Mouse (Mus musculus) CH12.LX (cell line): ENCODE data around the gene Rtn3. TPM values are rescaled to one million over a fixed set of nuclear protein-coding genes. Genes with fewer than 3 reads are reported as not detected.
A peak's percentile ranks its signal among the peaks of the same experiment; 100 is the strongest.

ENCODE experiments used
- DNase-seq: peaks from one replicate; pipeline ENCODE4 v3.0.0-alpha.2; 2013; ENCODE audit errors: extremely low read depth
- H3K27ac ChIP-seq: 2 replicates; pipeline ENCODE4 v1.5.1; 2012; ENCODE audit warnings: low read depth, mild to moderate bottlenecking, control low read depth, moderate library complexity; ENCODE audit not compliant: insufficient read depth
- H3K27me3 ChIP-seq: replicated peaks from 2 replicates; pipeline ENCODE3; 2012; ENCODE audit warnings: inconsistent platforms
- H3K36me3 ChIP-seq, 2 experiments: replicated peaks in 1 of 2; 2 replicates each; pipeline versions ENCODE3 to v1.6.1; 2012; ENCODE audit warnings: inconsistent platforms in 1 of 2, low read length in 1 of 2, mild to moderate bottlenecking in 1 of 2, mixed read lengths in 1 of 2, moderate library complexity in 1 of 2; ENCODE audit not compliant: control insufficient read depth in 1 of 2, insufficient read depth in 1 of 2
- H3K4me1 ChIP-seq, 2 experiments: 2 replicates each; pipeline ENCODE4 v1.6.1; 2012; ENCODE audit warnings: inconsistent platforms in 1 of 2, moderate library complexity in 1 of 2; ENCODE audit not compliant: insufficient read depth in 2 of 2, control insufficient read depth in 1 of 2
- H3K4me2 ChIP-seq: 2 replicates; pipeline ENCODE4 v1.6.1; 2012; ENCODE audit warnings: low read depth, mild to moderate bottlenecking, control low read depth; ENCODE audit not compliant: poor library complexity, insufficient read depth, severe bottlenecking
- H3K4me3 ChIP-seq, 3 experiments: fragments of 150-350 bp in 1 of 3; sonication (generic) in 1 of 3; replicated peaks in 1 of 3; 2 replicates each; pipeline versions ENCODE3 to v1.5.1; 2011 to 2012; ENCODE audit warnings: low read depth in 2 of 3, low read length in 2 of 3, mild to moderate bottlenecking in 2 of 3, moderate library complexity in 2 of 3, control low read depth in 1 of 3, improper control_type of control experiment in 1 of 3, inconsistent platforms in 1 of 3, mixed read lengths in 1 of 3; ENCODE audit not compliant: poor library complexity in 1 of 3
- H3K79me2 ChIP-seq: replicated peaks from 2 replicates; pipeline ENCODE4 v1.6.1; 2012; ENCODE audit warnings: mild to moderate bottlenecking, moderate library complexity; ENCODE audit not compliant: control insufficient read depth, poor library complexity, insufficient read depth, severe bottlenecking; ENCODE audit errors: extremely low read depth
- H3K9ac ChIP-seq: 2 replicates; pipeline ENCODE4 v1.6.1; 2012; ENCODE audit warnings: low read depth, mild to moderate bottlenecking, control low read depth, moderate library complexity; ENCODE audit not compliant: insufficient read depth
- H3K9me3 ChIP-seq: replicated peaks from 2 replicates; pipeline ENCODE3; 2012; ENCODE audit warnings: low read length, inconsistent platforms, mixed read lengths
- CHD1 ChIP-seq: IDR thresholded peaks from 2 replicates; pipeline ENCODE4 v1.6.1; 2012; ENCODE audit warnings: low read depth, low read length, improper control_type of control experiment, inconsistent platforms
- CHD2 ChIP-seq: IDR thresholded peaks from 2 replicates; pipeline ENCODE4 v1.6.1; 2011; ENCODE audit warnings: low read length, improper control_type of control experiment
- CTCF ChIP-seq, 2 experiments: IDR thresholded peaks in 1 of 2; conservative IDR thresholded peaks in 1 of 2; 2 replicates each; pipeline ENCODE4 v1.5.1; 2011 to 2012; ENCODE audit warnings: low read depth in 2 of 2, low read length in 2 of 2, improper control_type of control experiment in 1 of 2, inconsistent platforms in 1 of 2, mild to moderate bottlenecking in 1 of 2, moderate library complexity in 1 of 2
- E2F4 ChIP-seq: IDR thresholded peaks from 2 replicates; pipeline ENCODE4 v1.6.1; 2011; ENCODE audit warnings: low read depth, low read length, improper control_type of control experiment; ENCODE audit not compliant: insufficient replicate concordance
- ELF1 ChIP-seq: IDR thresholded peaks from 2 replicates; pipeline ENCODE4 v1.6.1; 2014; ENCODE audit warnings: low read depth, mild to moderate bottlenecking, inconsistent platforms, low read length, improper control_type of control experiment
- HCFC1 ChIP-seq: IDR thresholded peaks from 2 replicates; pipeline ENCODE4 v1.6.1; 2012; ENCODE audit warnings: low read depth, mild to moderate bottlenecking, inconsistent platforms, low read length, improper control_type of control experiment
- IRF4 ChIP-seq: IDR thresholded peaks from 2 replicates; pipeline ENCODE4 v1.6.1; 2014; ENCODE audit warnings: low read depth, mild to moderate bottlenecking, inconsistent platforms, low read length, improper control_type of control experiment
- JUND ChIP-seq: conservative IDR thresholded peaks from 2 replicates; pipeline ENCODE4 v1.6.1; 2011; ENCODE audit warnings: low read depth, low read length, improper control_type of control experiment
- MAFK ChIP-seq: IDR thresholded peaks from 2 replicates; pipeline ENCODE4 v1.6.1; 2011; ENCODE audit warnings: low read length, improper control_type of control experiment; ENCODE audit not compliant: insufficient replicate concordance
- MAX ChIP-seq: IDR thresholded peaks from 2 replicates; pipeline ENCODE4 v1.6.1; 2011; ENCODE audit warnings: low read length, improper control_type of control experiment
- MAZ ChIP-seq: IDR thresholded peaks from 2 replicates; pipeline ENCODE4 v1.6.1; 2012; ENCODE audit warnings: low read depth, mild to moderate bottlenecking, inconsistent platforms, low read length, improper control_type of control experiment, moderate library complexity
- MEF2A ChIP-seq: IDR thresholded peaks from 2 replicates; pipeline ENCODE4 v1.6.1; 2014; ENCODE audit warnings: low read depth, mild to moderate bottlenecking, inconsistent platforms, low read length, improper control_type of control experiment, borderline replicate concordance
- MXI1 ChIP-seq: IDR thresholded peaks from 2 replicates; pipeline ENCODE4 v1.6.1; 2011; ENCODE audit warnings: mild to moderate bottlenecking, low read depth, low read length, improper control_type of control experiment
- MYC ChIP-seq: IDR thresholded peaks from 2 replicates; pipeline ENCODE4 v1.6.1; 2011; ENCODE audit warnings: low read depth, mild to moderate bottlenecking, improper control_type of control experiment, low read length
- NELFE ChIP-seq: IDR thresholded peaks from 2 replicates; pipeline ENCODE4 v1.6.1; 2011; ENCODE audit warnings: low read depth, low read length, improper control_type of control experiment
- RAD21 ChIP-seq: IDR thresholded peaks from 2 replicates; pipeline ENCODE4 v1.6.1; 2011; ENCODE audit warnings: low read depth, mild to moderate bottlenecking, low read length, improper control_type of control experiment, moderate library complexity
- RCOR1 ChIP-seq: conservative IDR thresholded peaks from 2 replicates; pipeline ENCODE4 v1.6.1; 2012; ENCODE audit warnings: low read depth, mild to moderate bottlenecking, inconsistent platforms, low read length, improper control_type of control experiment
- SIN3A ChIP-seq: IDR thresholded peaks from 2 replicates; pipeline ENCODE4 v1.6.1; 2012; ENCODE audit warnings: low read length, improper control_type of control experiment, inconsistent platforms
- TBP ChIP-seq: conservative IDR thresholded peaks from 2 replicates; pipeline ENCODE4 v1.6.1; 2011; ENCODE audit warnings: low read depth, low read length, improper control_type of control experiment
- TCF12 ChIP-seq: IDR thresholded peaks from 2 replicates; pipeline ENCODE4 v1.6.1; 2014; ENCODE audit warnings: low read depth, mild to moderate bottlenecking, inconsistent platforms, low read length, improper control_type of control experiment
- UBTF ChIP-seq: IDR thresholded peaks from 2 replicates; pipeline ENCODE4 v1.6.1; 2012; ENCODE audit warnings: low read depth, mild to moderate bottlenecking, inconsistent platforms, low read length, improper control_type of control experiment, moderate library complexity
- USF2 ChIP-seq: conservative IDR thresholded peaks from 2 replicates; pipeline ENCODE4 v1.6.1; 2011; ENCODE audit warnings: low read depth, low read length, improper control_type of control experiment
- ZKSCAN1 ChIP-seq: IDR thresholded peaks from 2 replicates; pipeline ENCODE4 v1.6.1; 2012; ENCODE audit warnings: low read depth, inconsistent platforms, low read length, improper control_type of control experiment, borderline replicate concordance
- ZMIZ1 ChIP-seq: IDR thresholded peaks from 2 replicates; pipeline ENCODE4 v1.6.1; 2012; ENCODE audit warnings: low read depth, mild to moderate bottlenecking, inconsistent platforms, low read length, improper control_type of control experiment
- ZNF384 ChIP-seq: IDR thresholded peaks from 2 replicates; pipeline ENCODE4 v1.6.1; 2012; ENCODE audit warnings: low read depth, low read length, improper control_type of control experiment, inconsistent platforms
- dilution Hi-C: fragments of 300-500 bp; cut with MboI; formaldehyde crosslinking; loops from 2 replicates; pipeline ENCODE4 v1.14.3; 2020; ENCODE audit warnings: low sequenced_read_pairs; ENCODE audit not compliant: extremely low pct_unique_long_range_greater_than_20kb, extremely low pct_ligation_motif_present
- in situ Hi-C: fragments of 300-500 bp; cut with MboI; formaldehyde crosslinking; loops from 3 replicates; pipeline ENCODE4 v1.14.3; 2019; ENCODE audit warnings: low sequenced_read_pairs, low pct_ligation_motif_present, low pct_unique_long_range_greater_than_20kb, mixed read lengths
- polyA plus RNA-seq: library from polyadenylated mRNA; unstranded; fragments of >175 nt; gene quantifications from 2 replicates; pipeline ENCODE4 v1.2.1, GENCODE M21; 2012; ENCODE audit warnings: low read depth; ENCODE audit not compliant: insufficient read length
- total RNA-seq, 2 experiments: library from RNA; depleted of rRNA; stranded (reverse); fragments of 300-350 nt in 1 of 2; fragments of >200 nt in 1 of 2; gene quantifications; 2 replicates each; pipeline ENCODE4 v1.2.3; 2012 to 2014

The Rtn3 gene
- total and polyA plus RNA-seq, 3 experiments: 32.7 to 102 (median 39.1) TPM

DNA sequence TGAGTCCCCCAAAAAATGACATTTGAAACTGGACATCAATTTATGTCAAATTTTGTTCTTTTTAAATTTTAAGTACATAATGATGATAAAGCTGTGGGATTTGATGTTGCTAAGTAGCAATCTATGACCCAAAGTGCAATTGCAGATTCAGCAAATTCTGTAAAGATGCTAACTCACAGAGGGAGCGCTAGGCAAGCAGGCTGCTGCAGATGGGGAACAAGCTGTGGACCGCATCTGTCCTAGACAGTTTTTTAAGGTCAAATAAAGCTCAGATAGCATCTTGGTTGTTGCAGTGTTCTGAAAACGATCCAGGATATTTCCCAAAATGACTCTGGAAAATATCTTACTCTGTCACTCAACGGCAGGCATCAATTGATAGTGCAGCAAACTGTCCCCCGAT lies 995 bp upstream of the Rtn3 start:
- peaks cover 32% of the 10 kb centered on the region for H3K79me2 ChIP-seq
- no peak overlapping the region for H3K27ac ChIP-seq
- DNase-seq: no peak
- H3K4me2 ChIP-seq: peak overlapping the region; percentile 77; the same call in 1 of the 2 replicates
- peak overlapping the region; percentile 64; the same call in 1 of the 2 replicates for H3K9ac ChIP-seq
- in situ Hi-C loops (no loop called here), dilution Hi-C loops (no loop called here)
- H3K27me3 ChIP-seq: no peaks in the 10 kb centered on the region
- no peaks in the 10 kb centered on the region for H3K9me3 ChIP-seq
- TF ChIP-seq IRF4 (no peak), CHD1 (peak; percentile 9; the same call in 1 of the 2 replicates), MAFK (peak; percentile 80)
- H3K36me3 ChIP-seq: peaks cover 0 to 6% of the 10 kb centered on the region in 2 experiments
- H3K4me1 ChIP-seq: peaks cover 4 to 48% of the 10 kb centered on the region in 2 experiments
- H3K4me3 ChIP-seq: peak overlapping the region in 2 of 3 experiments; percentile 37 to 46

DNA sequence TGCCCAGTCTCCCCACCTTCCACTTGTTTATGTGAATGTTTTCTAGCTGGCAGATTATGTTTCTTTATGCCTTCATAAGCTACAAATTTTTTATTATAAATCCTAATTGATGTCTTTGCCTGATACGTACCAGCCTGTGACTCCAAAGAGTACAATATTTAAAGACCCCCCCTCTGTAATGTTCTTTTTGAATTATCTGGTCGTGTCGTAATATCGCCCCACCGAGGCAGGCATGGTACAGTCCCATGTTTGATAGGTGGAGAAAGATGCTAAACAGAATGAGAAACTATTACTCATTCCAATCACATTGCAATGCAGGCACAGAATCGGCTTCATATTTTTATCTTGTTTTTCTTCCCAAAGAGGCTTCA lies 416 bp upstream of the Rtn3 start:
- Histone ChIP-seq H3K27me3 (no peaks in the 10 kb centered on the region), H3K36me3 (peaks cover 0 to 9% of the 10 kb centered on the region in 2 experiments), H3K9me3 (no peaks in the 10 kb centered on the region), H3K79me2 (peaks cover 35% of the 10 kb centered on the region), H3K27ac (no peak overlapping the region), H3K4me3 (peak overlapping the region in 2 of 3 experiments; percentile 37 to 46), H3K4me1 (peaks cover 4 to 48% of the 10 kb centered on the region in 2 experiments), H3K4me2 (peak overlapping the region; percentile 77), H3K9ac (peak overlapping the region; percentile 64)
- TF ChIP-seq SIN3A: no peak
- peak; percentile 5; the same call in 1 of the 2 replicates for TF ChIP-seq MAZ
- TF ChIP-seq CTCF (conservative IDR thresholded peaks at IDR 0.05 in 1 of 2, IDR thresholded peaks at IDR 0.05 in 1 of 2; ENCODE audit: low read depth in 2 of 2, low read length in 2 of 2): peak in 1 of 2 experiments; percentile 20; a peak in 1 of 4 replicates
- TF ChIP-seq ELF1: no peak
- TF ChIP-seq TBP: peak; percentile 46
- TF ChIP-seq RCOR1: no peak
- DNase-seq: peak; percentile 82
- in situ Hi-C loops (no loop called here), dilution Hi-C loops (no loop called here)

DNA sequence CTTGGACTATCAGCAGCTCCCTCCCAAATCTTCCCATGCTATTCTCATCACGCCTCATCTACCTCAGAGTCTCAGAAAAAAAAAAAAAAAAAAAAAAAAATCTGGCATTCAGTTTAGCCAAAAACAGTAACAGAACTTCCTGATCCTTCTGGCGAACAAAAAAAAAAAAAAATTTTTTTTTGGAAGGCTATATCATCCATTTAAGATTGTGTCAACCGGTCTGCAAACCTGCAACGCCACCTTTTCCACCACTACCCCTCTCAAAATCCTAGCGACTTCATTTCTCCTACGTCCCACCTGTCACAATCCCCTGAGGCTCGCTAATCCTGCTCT lies 849 bp downstream of the Rtn3 start:
- Histone ChIP-seq H3K4me2 (peak overlapping the region; percentile 98), H3K79me2 (peaks cover 40% of the 10 kb centered on the region), H3K36me3 (peaks cover 0 to 14% of the 10 kb centered on the region in 2 experiments), H3K27me3 (no peaks in the 10 kb centered on the region), H3K4me3 (peak overlapping the region; percentile 73 to 97 (median 88)), H3K9ac (peak overlapping the region; percentile 97), H3K9me3 (no peaks in the 10 kb centered on the region), H3K27ac (no peak overlapping the region), H3K4me1 (peaks cover 0 to 42% of the 10 kb centered on the region in 2 experiments; a peak in 2 of 4 replicates)
- dilution Hi-C loops: no loop called here
- DNase-seq: no peak
- in situ Hi-C loops: no loop called here
- TF ChIP-seq ZNF384: peak; percentile 69
- TF ChIP-seq IRF4: no peak
- no peak for TF ChIP-seq ZKSCAN1
- TF ChIP-seq MAX: no peak
- no peak for TF ChIP-seq UBTF
- TF ChIP-seq NELFE: no peak
- peak; percentile 46; the same call in 1 of the 2 replicates for TF ChIP-seq SIN3A
- no peak for TF ChIP-seq MEF2A
- TF ChIP-seq MXI1: no peak
- no peak for TF ChIP-seq USF2
- no peak for TF ChIP-seq MAZ
- no peak for TF ChIP-seq HCFC1
- TF ChIP-seq MYC: no peak
- no peak for TF ChIP-seq ELF1
- no peak for TF ChIP-seq E2F4
- TF ChIP-seq RAD21: no peak
- TF ChIP-seq CHD1: 0 out of 2 replicates have a peak, but pooled peaks have one; percentile 24
- TF ChIP-seq TCF12: no peak
- TF ChIP-seq CTCF (conservative IDR thresholded peaks at IDR 0.05 in 1 of 2, IDR thresholded peaks at IDR 0.05 in 1 of 2; ENCODE audit: low read depth in 2 of 2, low read length in 2 of 2): no peak
- no peak for TF ChIP-seq TBP
- no peak for TF ChIP-seq JUND
- TF ChIP-seq CHD2: no peak
- TF ChIP-seq ZMIZ1: no peak
